Mouse (Mus musculus): ENCODE measurements around the gene Rybp. TPM values are rescaled to one million over a fixed set of nuclear protein-coding genes. Genes with fewer than 3 reads are reported as not detected.

Rybp gene
- total and polyA plus RNA-seq, 3 experiments: 4.4 to 37.7 (median 27.1) TPM

DNA sequence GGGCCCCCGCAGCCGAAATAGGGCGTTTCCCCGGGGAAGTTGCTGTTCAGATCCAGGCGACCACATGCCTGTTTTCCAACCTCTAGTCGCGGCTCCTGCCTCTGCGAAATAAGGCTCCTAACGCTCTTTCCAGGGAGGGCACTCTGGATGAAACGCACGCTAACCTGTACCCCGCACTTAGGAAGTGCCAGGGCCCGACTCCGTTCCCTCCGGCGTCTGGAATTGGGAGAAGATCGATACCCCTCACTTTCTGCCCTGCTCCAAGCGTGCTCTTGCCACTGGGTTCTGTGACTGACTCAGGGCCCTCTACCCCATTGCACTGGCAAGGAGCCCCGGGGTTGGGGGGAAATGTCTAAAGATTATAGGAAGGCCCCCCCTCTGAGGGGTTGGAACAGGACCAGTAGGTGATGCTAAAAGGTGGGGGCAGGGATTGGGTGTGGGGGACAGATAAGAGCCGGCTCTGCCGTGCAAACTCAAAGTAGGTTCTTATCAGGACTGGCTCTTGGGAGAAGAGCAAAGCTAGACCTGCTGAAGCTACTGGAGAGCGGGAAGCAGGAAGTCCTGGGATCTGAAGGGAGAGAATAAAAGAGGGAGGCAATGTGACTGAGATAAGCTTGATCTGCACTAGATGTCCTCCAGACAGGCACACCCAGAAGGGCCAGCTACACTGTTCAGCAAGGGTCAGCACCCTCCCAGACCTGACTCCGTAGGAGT is 888 bp upstream of the Rybp start:
- DNase-seq: peak; percentile 49

DNA sequence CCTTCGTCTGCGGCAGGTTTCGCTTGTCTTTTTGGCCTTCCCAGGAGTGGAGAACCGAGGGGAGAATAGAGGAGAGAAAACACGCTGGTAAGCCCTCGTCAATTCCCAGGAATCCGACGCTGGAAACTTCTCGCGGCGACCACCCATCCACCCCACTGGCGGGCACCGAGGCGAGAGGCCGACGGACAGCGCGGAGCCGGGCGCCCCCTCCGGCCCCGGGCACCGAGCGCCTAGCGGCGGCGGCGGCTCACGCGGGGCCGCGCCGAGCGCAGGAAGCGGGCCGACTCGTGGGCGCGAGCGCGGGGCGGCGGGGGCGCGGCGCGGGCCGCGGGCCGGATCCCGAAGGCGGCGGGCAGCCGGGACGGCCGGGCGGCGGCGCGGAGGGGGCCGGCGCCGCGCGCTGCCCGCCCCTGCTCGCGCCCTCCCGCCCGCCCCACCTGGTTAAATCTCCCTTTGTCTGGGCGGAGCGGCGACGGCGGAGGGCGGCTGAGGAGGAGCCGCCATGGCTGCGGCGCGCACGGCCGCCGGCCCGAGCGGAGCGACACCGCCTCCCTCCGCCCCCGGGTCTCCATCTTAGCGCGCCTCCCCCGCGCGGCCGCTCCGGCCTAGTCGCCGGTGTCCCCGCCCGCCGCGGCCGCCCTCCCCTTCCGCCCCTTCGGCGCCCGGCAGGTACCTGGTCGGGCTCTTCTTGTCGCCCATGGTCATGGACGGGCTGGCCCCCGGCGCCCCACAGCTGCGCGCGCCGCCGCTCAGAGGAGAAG is 532 bp downstream of the Rybp start:
- peak; percentile 88 for DNase-seq

GRCm38 (mm10) chr6:100285985-100286572 is 1.2 kb downstream of the Rybp start:
- DNase-seq: no peak

- DNase-seq: no peak
Observed at GRCm38 (mm10) chr6:100278841-100279240, 8.4 kb downstream of the Rybp start.

- DNase-seq: no peak
Observed at GRCm38 (mm10) chr6:100276344-100276743, 10.9 kb downstream of the Rybp start.

GRCm38 (mm10) chr6:100275643-100276042 is 11.6 kb downstream of the Rybp start:
- DNase-seq: peak; percentile 9

DNA sequence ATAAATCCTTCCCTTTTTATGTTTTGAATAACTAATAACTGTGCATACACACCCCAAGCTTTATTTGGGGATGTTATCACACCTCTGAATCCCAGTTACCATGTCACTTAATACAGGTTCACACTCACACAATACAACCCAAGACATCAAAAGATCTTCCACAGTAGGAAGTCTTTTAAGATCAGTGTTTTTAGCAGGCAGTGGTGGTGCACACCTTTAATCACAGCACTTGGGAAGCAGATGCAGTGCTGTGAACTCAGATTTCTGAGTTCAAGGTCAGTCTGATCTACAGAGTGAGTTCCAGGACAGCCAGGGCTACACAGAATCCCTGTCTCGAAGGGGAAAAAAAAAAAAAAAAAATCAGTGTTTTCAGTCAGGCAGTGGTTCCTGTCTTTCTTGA is 13.7 kb downstream of the Rybp start:
- no peak for DNase-seq

DNA sequence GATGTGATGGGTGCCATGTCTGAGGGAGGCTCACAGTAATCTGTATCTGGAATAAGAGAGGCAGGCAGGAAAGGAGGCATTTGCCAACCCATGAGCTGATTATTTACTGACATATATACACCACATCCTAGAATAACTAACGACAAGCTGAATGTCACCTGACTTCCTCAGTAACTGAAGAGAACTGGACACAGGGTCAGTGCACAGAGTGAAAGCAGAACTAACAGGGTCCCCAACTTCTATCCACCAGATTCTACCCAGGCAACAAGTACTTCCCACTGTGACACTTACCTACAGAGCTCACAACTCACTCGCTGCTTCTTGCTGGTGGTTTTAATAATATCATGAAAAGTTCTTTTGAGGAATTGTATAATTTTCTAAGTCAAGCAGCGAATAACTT is 15.3 kb downstream of the Rybp start:
- DNase-seq: no peak

DNA sequence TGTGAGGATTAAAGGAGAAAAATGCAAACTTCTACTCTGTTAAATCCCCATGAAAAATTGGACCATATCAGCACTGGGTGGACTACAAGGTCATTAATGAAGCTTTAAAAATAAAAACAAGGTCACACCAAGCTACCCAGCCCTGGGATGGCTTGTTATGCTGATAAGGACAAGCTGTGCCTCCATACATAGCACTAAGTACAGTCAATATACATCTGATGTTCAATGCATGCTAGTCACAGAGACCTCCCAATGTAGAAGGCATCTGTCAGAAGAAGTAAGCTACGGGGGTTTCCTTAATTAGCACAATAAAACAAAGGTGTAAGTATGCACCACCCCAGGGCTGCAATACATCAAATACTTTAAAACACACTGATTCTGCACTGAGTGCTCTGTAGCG is 16.5 kb downstream of the Rybp start:
- no peak for DNase-seq

DNA sequence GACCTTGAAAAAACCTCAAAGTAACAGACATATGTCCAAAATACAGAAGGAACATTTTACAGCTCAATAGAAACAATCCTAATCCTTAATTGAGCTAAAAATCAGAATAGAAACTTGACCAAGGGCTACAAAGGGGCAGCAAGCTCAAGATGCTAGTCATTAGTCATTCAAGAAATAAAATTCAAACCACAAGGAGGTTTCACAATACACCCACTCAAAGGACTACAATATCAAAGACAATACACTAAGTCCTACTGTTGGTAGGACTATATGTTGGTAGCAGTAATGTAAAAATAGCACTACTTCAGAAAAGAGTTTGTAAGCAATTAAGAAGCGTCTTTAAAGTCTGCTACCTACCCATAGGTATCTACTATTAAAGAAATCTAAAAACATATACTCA is 27.7 kb downstream of the Rybp start:
- no peak for DNase-seq

GRCm38 (mm10) chr6:100258278-100258677 is 29.0 kb downstream of the Rybp start:
- no peak for DNase-seq

DNA sequence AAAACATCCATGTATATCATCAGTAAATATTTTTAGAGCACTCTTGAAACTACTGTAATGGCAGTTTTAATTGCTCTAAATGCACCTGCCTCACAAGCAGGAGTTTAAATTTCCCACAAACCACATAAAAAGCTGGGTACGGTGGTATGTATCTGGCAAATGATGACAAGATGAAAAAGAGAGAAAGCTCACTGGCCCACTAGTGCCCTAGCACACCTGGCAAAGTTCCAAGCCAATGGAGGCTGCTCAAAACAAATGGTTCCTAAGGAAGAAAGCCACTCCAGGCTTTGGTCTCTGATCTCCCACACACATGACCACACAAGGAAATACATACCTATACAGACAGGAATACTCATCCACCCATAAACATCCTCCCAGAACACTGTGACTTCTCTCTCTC is 31.9 kb downstream of the Rybp start:
- no peak for DNase-seq

- no peak for DNase-seq
Observed at GRCm38 (mm10) chr6:100254671-100255070, 32.6 kb downstream of the Rybp start.

DNA sequence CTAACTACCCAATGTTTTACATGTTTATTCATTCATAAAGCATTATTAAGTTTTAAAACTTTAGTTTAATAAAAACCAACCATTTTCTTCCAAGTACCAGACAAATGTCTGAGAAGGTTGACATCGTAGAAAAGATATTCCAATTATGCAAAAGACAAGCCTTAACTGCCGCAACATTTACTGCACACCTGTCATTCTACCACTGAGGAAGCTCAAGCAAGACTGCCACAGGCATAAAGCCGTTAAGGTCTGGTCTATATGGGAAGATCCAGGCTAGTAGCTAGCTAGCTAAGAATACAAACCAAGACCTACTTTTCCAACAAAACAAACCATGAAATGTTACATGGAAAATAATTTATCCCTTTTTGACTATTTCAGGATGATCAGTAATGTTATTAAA is 42.8 kb downstream of the Rybp start:
- DNase-seq: no peak

DNA sequence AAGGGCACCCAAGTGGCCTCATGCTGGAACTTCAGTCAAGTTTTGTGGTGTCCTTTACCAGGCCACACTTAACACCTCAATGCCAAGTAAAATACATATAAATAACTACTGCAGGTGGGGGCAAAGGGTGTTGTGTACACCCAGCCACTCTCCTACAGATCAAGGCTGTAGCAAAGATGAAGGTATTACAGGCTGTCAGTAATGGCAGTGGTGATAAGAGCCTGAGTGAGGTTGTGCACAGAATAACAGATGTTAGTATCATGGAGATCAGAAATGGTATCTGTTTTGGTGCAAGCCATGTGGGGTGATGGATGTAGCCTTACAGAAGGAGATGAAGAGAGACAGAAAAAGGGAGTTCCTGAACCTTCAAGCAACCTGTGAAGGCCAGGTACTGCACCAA is 52.2 kb downstream of the Rybp start:
- DNase-seq: no peak

DNA sequence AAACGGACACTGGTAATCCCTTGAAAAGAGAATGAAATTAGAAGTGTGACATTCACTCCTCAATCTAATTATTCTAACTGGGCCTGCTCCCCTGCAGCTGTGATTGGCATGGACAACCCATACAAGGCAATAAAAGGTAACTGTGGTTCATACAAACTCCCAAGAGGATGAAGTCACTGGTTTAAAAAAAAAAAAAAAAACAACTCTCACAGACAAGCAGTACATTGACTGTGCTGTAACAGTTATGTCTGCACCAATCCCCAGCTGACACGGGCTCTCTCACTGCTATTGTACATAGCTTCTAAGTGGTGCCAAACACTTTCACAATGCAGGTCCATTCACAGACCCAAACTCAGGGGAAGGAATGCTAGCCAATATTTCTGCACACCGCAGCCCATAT is 53.8 kb downstream of the Rybp start:
- no peak for DNase-seq

DNA sequence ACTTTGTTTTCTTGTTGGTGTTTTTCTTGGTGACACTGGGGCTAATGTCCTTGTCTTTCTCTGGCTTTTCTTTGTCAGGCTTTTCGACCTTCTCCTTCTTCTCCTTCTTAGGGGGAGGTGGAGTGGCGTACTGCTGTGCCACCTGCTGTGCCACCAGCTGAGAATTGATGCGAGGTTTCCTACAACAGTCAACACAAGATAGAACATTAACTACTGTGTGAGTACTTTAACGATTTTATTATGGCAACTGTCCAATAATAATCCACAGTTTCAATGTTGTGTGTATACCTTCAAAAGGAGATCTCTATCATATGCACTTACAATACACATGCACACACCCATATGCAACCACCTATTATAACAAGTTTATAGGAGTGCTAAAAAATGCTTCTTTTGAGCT is 54.2 kb downstream of the Rybp start:
- no peak for DNase-seq

DNA sequence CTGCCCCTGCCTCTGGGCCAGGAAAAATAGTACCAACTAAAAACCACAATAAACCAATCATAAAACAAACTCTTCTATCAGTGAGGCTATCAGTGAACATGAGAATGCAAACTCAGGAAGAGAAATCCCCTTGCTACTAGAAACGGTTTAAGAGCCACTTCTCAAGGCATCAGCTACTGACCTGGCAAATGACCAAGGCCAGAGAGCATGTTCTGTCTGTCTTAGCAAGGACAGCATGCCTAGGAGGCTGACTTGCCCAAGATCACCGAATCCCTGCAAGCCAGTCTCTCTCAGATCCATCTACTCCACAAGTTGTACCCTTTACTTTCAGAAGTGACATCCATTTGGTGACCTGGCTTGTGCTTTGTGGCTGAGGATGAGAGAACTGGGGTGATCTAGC is 61.1 kb downstream of the Rybp start:
- peak; percentile 66 for DNase-seq

DNA sequence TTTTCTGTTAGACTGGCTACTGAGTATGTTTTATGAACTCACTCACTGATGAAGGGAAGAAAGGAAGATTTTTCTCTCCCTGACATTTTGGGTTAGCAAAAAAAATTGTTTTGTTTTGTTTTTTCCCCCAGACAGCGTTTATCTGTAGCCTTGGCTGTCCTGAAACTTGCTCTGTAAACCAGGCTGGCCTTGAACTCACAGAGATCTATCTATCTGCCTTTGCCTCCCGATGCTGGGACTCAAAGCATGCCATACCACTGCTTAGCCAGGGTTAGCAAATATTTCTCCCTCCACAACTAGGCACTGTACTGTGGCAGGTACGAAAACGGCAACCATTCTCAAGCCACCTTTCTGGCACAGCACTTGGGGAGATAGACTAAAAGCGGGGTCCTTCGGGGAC is 63.4 kb downstream of the Rybp start:
- no peak for DNase-seq

DNA sequence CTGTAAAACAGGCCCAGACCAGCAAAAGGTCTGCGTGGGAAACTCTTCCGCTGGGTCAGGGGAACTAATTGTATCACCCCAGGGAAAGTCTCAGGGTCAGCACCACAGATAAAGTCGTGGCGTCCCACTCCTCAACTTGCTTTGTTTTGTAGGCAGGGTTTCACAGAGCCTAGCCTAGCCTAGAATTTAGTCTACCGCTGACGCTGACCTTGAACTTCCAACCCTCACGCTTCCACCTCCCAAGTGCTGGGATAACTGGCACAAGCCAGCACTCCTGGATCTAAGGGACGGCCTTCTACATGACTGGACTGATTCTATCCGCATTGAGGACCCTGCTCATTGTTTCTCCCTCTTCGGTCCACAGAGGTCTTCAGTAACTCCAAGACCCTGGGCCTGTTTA is 63.9 kb downstream of the Rybp start:
- no peak for DNase-seq

- DNase-seq: no peak
Observed at GRCm38 (mm10) chr6:100222927-100223326, 64.4 kb downstream of the Rybp start.

GRCm38 (mm10) chr6:100221803-100222202 is 65.5 kb downstream of the Rybp start:
- DNase-seq: no peak

- no peak for DNase-seq
Observed at GRCm38 (mm10) chr6:100220917-100221560, 66.2 kb downstream of the Rybp start.
